Comparison of ENCODE assay signal across 18 mouse cellular contexts in genomic region chrX:48202436-48202835, GRCm38 (mm10). TPM values are rescaled to one million over a fixed set of nuclear protein-coding genes. Genes with fewer than 3 reads are reported as not detected.
DNase-seq lines count a peak whose midpoint lies in the region; ATAC-seq and TF ChIP-seq lines count a peak whose summit lies in the region.
"Had no signal": no experiment of that assay in that cellular context is flagged by ENCODE, and none has a peak within 500 bp of the region (broad histone marks: within the 10 kb centered on the region; RNA-seq: fewer than 3 reads in every experiment).

No protein-coding gene starts in this region.

- H3K27me3 ChIP-seq in intestine, embryonic 16.5 days (replicated peaks; ENCODE audit: control insufficient read depth, insufficient read depth, low read length), result no peaks in the 10 kb centered on the region
- H3K27me3 ChIP-seq: forebrain, embryonic 13.5 days; hindbrain, embryonic 12.5 days; hindbrain, embryonic 15.5 days had no signal

- no peak overlapping the region for H3K4me3 ChIP-seq in bone marrow macrophage, adult 2 months (ENCODE audit: insufficient read depth, low read length)
- H3K4me3 ChIP-seq in intestine, embryonic 16.5 days (ENCODE audit: low read length), result no peak overlapping the region
- H3K4me3 ChIP-seq: forebrain, embryonic 10.5 days; forebrain, embryonic 13.5 days; hindbrain, embryonic 12.5 days; hindbrain, embryonic 15.5 days had no signal

- no peak for DNase-seq in frontal cortex, postnatal 10 days (ENCODE audit: low spot score in 2 of 2)
- DNase-seq in R1 (ENCODE audit: low read depth, low spot score), result peak; percentile 76
- no peak for DNase-seq in spleen, postnatal 14 days (ENCODE audit: low spot score in 2 of 2)
- DNase-seq: adrenal gland, adult 2 months; adrenal gland, postnatal 14 days; cerebellum, adult 18-20 months; cerebellum, adult 9-11 months; gastrocnemius, postnatal 25 days had no signal

- H3K9me3 ChIP-seq in intestine, embryonic 16.5 days (ENCODE audit: control insufficient read depth, low read length), result no peaks in the 10 kb centered on the region
- H3K9me3 ChIP-seq: forebrain, embryonic 10.5 days; forebrain, embryonic 13.5 days; hindbrain, embryonic 12.5 days; hindbrain, embryonic 15.5 days had no signal

- H3K4me1 ChIP-seq in bone marrow macrophage, adult 2 months (ENCODE audit: control insufficient read depth, insufficient read depth, low read length), result peaks cover 41% of the 10 kb centered on the region
- no peaks in the 10 kb centered on the region for H3K4me1 ChIP-seq in intestine, embryonic 16.5 days (ENCODE audit: control insufficient read depth, insufficient read depth, low read length)

- no peak overlapping the region for H3K9ac ChIP-seq in intestine, embryonic 16.5 days (ENCODE audit: low read depth, low read length)
- H3K9ac ChIP-seq: forebrain, embryonic 13.5 days; hindbrain, embryonic 12.5 days; hindbrain, embryonic 15.5 days had no signal

- no peak overlapping the region for H3K4me2 ChIP-seq in intestine, embryonic 16.5 days (ENCODE audit: low read depth, low read length)
- H3K4me2 ChIP-seq: forebrain, embryonic 13.5 days; hindbrain, embryonic 12.5 days; hindbrain, embryonic 15.5 days had no signal

- TF ChIP-seq POLR2A in bone marrow macrophage, adult 2 months (IDR thresholded peaks at IDR 0.05; ENCODE audit: borderline replicate concordance, low read depth, low read length), result no peak

- 89% methylated on average over 7 of the region's 7 CpGs for WGBS in intestine, embryonic 16.5 days

- ATAC-seq in frontal cortex, adult (ENCODE audit: low TSS enrichment), result peak; percentile 35
- ATAC-seq in intestine, embryonic 16.5 days, result no peak
- ATAC-seq: CD4-positive, CD25-positive, alpha-beta regulatory T cell, adult 4 months; forebrain, embryonic 13.5 days; forebrain, embryonic 16.5 days had no signal

- H3K27ac ChIP-seq in bone marrow macrophage, adult 2 months (ENCODE audit: insufficient read depth, low read depth, low read length), result peak overlapping the region; percentile 33
- no peak overlapping the region for H3K27ac ChIP-seq in intestine, embryonic 16.5 days (ENCODE audit: low read length)
- H3K27ac ChIP-seq: forebrain, embryonic 10.5 days; forebrain, embryonic 13.5 days; hindbrain, embryonic 12.5 days; hindbrain, embryonic 15.5 days had no signal

- no peak for TF ChIP-seq CTCF in bone marrow macrophage, adult 2 months (IDR thresholded peaks at IDR 0.05; ENCODE audit: low read depth, low read length)

- H3K36me3 ChIP-seq in intestine, embryonic 16.5 days (ENCODE audit: control insufficient read depth, insufficient read depth, low read length), result no peaks in the 10 kb centered on the region
- H3K36me3 ChIP-seq: hindbrain, embryonic 12.5 days; hindbrain, embryonic 15.5 days had no signal

RNA-seq across cellular contexts. Expression of gene Zdhhc9, which starts 6.2 kb away (rescaled TPM):
- 64.6 and 77.1 TPM in 2 replicates for polyA plus RNA-seq in bone marrow macrophage, adult 2 months (2012; ENCODE audit: insufficient read depth, insufficient read length, missing spikeins)
- 8.2 and 8.3 TPM in 2 replicates for polyA plus RNA-seq in intestine, embryonic 16.5 days (2015; fragmentation: Nextera tagmentation; extraction: Ambion mirVana)

RNA-seq across cellular contexts. Expression of gene Utp14a, which starts 54.2 kb away (rescaled TPM):
- polyA plus RNA-seq in bone marrow macrophage, adult 2 months (2012; ENCODE audit: insufficient read depth, insufficient read length, missing spikeins), result 31.1 and 35.9 TPM in 2 replicates
- polyA plus RNA-seq in intestine, embryonic 16.5 days (2015; fragmentation: Nextera tagmentation; extraction: Ambion mirVana), result 10.9 and 11.8 TPM in 2 replicates

RNA-seq across cellular contexts. Expression of gene Sash3, which starts 56.2 kb away (rescaled TPM):
- 66.3 and 69.9 TPM in 2 replicates for polyA plus RNA-seq in bone marrow macrophage, adult 2 months (2012; ENCODE audit: insufficient read depth, insufficient read length, missing spikeins)
- 3.8 and 3.9 TPM in 2 replicates for polyA plus RNA-seq in intestine, embryonic 16.5 days (2015; fragmentation: Nextera tagmentation; extraction: Ambion mirVana)
- polyA plus RNA-seq: C2C12 had no signal

Comparison
In these comparisons a context has a peak if more than half of its experiments do, and no peak if none do; other contexts are left out.
1. RNA of gene Sash3, which starts 56.2 kb away (polyA plus RNA-seq): 66.3 to 69.9 TPM in bone marrow macrophage, adult 2 months; 3.8 to 3.9 TPM in intestine, embryonic 16.5 days; every median in the first group is over 10 times any median in the second.